Mouse (Mus musculus) spleen, postnatal 36 days (tissue): ENCODE data around the gene Eml1.
A peak's percentile ranks its signal among the peaks of the same experiment; 100 is the strongest.

Experiments
- DNase-seq, 2 experiments: peaks; one replicate each; pipeline ENCODE4 v3.0.0; 2022; ENCODE audit warnings: low spot score in 2 of 2, mixed read lengths in 1 of 2

The Eml1 gene

DNA sequence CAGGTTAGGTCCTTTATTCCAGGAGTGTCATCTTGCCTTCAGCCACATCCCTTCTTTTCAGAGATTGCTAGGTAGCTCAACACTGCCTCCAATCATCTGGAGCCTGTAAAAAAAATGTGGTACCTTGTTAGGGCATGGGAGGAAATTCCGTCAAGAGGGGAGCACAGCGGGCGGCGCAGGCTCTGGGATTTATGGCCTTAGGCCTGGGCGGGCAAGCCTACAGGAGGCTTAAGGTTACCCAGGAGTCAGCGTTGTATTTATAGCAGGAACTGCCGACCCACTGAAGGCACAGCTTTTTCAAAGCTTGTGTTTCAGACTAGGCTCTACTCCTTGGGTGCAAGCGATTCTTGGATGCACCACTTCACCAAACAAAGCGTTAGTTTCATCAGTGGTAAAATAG lies 2.9 kb downstream of the Eml1 start:
- no peak for DNase-seq

DNA sequence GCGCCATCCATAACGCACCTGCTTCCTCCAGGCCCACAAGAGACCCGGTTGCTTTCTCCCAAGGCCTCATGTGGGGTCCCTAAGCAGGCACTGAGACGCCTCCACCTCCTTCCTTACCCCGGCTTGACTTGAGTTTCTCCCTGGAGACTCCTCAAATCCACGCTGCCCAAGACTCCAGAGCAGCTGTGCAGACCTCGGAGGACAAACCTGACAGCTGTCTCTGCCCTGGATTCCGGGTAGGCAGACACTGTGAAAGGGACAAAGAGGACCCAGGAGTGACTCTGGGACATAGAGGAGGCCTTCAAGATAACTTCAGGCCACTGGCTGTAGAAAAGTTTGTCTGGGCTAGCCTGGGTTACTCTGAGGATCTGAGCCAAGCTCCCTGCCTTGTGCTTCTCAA lies 3.9 kb downstream of the Eml1 start:
- DNase-seq = no peak

DNA sequence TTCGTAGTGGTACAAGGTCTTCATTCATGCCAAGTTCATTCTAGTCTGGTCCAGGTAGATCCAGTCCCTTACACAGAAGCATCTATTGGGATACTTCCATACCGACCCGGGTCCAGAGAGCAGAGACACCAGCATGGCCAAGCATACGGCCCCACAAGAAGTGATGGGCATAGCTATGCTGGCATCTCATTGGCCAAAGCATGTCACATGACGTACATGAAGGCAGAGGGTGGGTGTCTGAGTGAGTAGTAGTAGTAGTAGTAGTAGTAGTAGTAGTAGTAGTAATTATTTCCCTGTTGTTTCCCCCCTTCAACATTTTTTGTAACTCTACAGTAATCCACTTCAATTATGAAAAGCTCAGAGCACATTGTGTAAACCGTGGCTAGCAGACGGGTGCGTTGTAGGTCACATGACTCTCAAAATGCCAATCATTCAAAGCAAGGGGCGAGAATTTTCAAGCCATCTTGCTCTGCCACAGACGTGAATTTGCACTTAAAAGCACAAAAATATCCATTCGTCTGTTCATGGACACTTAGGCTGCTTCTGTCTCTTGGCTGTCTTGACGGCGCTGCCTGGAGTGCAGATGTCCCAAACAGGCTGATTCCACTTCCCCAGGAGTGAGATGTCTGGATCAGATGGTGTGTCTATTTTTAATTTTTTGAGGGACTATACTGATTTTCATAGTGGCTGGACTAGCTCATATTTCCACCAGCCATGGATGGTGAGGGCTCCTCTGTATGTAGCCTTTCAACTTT lies 7.8 kb downstream of the Eml1 start:
- DNase-seq = no peak

DNA sequence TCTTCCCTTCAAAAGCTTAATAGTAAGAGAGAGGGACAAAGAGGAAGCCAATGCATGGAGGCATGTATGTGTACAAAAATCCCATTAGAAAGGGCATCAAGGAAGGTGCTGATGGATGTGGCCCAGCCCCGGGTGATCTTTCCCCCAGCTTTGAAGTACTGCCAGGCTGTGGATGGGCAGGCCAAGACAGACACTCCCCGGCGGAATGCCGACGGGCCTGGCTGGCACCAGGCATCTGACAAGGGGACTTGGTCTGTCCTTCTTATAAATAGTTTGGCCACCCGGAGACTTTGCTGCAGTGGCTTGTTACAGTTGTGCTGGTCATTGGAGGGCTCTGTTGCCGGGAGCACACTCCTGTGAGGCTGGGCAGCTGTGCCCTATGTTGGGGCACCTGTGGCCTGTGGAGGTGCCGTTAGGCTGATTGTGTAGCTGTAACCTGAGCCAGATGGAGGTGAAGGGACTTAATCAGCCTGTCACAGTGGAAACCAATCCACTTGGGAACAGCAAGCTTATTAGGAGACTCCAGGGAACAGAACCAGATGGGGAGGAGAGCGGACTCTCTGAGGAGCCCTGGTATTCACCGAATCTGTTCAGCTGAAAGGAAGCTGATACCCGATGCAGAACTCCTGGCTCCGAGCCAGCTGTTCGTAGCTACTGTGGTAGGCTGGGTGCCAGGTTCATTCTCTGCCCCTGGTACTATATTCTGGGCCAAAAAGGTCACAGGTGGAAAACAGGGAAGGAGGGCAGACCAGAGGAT lies 15.9 kb downstream of the Eml1 start:
- no peak for DNase-seq

DNA sequence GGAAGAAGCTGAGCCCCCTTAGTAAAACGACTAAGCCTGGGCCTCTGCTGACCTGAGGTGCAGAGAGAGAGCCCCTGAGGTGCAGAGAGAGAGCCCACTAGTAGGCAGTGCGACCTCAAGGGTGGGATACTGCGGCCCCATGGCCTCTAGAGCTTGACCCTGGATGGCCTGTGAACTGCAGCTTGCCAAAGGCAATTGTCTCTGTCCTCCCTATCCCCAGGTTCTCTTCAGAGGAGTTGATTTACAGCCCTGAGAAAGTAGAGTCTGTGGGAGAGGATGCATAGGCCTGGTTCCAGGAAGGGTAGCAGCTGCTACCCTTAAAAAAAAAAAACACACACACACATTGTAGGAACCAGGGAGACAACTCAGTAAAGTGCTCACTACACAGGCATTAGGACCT lies 19.0 kb downstream of the Eml1 start:
- DNase-seq = no peak

DNA sequence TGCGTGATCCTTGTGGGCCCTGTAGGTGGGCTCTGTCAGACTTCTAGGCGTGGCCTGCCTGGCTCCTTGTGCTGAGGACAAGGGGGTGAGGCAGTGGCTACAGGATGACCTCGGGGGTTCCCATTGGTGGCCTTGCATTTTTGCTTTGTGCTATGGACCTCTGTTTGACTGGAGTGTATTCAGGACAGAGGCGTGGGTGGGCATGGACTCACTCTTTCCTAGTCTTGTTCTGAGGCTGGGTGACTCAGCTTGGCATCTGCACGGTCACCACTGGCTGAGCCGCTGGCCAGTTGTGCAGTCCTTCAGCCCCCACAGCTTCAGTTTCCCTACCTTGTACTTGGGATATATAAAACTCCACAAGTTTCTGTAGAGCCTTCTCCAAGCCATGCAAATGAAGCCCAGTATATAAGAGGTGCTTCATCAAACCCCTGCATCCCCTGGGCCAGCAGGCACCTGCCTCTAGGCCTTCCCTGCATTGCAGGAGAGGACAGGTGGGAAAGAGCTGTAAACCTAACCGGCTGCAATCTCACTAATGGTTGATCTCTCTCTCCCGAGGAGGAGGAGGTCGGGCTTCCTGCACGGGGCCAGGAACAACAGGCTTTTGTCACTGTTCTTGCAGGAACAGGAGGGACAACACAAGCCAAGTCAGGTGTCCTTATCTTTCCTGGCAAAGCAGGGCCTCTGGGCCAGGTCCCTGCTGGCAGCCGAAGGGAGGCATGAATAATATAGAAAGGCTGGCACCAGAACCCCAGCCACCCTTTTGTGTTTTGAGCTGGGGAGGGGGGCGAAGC lies 21.7 kb downstream of the Eml1 start:
- DNase-seq = no peak

DNA sequence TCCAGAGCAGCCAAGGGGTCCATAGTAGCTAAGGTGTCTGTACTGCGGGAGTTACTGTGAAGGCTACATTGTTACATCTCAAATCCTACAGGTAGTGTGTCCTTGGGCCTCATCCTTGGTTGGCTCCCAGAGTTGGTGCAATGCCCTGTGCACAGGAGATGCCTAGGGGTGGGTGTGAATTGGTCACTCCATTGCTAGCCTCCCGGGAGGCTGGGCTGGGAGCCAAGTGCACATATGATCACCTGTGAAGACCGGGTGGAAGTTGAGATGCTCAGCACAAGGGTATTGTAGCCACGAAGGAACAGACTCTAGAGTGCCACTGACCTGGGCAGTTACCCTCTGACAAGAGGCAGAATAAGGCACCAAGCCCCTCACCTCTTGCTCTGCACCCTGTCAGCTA lies 22.3 kb downstream of the Eml1 start:
- no peak for DNase-seq

DNA sequence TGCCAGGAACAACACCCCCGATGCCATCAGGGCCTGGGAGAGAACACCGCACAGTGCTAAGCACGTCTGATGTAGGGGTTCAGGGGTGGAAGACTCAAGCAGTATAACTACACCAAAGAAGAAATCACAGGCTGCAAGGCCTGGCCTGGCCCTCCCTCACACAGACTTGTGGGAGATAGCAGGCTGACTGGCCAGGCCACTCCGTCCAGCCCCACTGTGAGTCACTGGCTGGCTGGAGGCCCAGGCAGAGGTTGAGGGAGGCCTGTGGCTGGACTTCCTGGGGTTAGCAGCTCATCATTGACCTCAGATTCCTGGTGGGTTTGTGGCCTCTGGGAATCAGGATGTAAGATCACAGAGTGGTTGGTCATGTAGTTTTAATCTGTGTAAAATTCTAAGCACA lies 22.9 kb downstream of the Eml1 start:
- DNase-seq = peak; percentile 28 to 32

DNA sequence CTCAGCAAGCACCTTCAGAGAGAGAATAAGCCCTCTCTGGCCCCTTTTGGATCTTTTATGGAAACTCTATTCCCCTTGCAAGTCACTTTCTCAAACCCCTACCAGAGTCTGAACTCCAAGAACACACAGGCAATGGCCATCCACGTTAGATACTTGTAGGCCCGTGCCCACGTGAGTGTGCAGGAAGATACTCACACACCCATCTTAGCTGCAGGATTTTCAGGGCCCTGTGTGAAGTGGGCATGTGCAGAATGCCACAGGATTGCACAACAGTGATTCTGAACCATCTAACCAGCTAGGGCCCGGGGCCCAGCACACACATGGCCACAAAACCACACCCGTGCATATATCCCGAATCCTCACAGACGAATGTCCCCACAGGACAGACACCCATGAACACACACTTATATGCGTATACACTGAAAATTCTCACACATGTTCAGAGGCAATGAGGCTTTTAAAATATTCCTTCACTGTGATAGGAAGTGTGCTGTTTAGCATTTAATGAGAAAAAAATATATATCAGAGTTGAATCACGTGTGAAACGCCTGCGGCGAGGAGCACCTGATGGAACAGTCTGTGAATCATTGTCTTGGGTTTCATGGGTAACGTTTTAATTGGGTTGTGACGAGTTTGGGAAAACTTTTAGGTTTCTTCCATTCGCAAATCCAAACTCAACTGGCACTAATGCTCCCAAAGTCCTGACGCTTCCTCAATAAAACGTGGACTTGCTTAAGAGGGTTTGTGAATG lies 24.0 kb downstream of the Eml1 start:
- no peak for DNase-seq

DNA sequence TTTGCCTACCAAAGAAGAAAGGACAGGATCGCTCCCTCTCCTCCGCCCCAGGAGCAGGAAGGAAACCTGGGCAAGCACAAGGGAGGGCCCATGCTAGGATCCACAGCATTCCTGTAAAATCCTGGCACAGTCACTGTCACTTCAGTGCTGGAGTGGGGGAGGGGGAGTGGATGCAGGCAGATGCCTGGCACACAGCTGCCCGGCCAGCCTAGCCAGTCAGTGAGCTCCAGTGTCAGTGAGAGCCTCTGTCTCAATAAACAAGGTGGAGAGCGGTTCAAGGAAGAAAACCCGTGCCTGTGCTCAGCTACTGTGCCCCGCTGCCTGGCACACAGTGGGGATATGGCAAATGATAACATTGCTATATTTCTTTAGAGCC lies 24.5 kb downstream of the Eml1 start:
- no peak for DNase-seq

DNA sequence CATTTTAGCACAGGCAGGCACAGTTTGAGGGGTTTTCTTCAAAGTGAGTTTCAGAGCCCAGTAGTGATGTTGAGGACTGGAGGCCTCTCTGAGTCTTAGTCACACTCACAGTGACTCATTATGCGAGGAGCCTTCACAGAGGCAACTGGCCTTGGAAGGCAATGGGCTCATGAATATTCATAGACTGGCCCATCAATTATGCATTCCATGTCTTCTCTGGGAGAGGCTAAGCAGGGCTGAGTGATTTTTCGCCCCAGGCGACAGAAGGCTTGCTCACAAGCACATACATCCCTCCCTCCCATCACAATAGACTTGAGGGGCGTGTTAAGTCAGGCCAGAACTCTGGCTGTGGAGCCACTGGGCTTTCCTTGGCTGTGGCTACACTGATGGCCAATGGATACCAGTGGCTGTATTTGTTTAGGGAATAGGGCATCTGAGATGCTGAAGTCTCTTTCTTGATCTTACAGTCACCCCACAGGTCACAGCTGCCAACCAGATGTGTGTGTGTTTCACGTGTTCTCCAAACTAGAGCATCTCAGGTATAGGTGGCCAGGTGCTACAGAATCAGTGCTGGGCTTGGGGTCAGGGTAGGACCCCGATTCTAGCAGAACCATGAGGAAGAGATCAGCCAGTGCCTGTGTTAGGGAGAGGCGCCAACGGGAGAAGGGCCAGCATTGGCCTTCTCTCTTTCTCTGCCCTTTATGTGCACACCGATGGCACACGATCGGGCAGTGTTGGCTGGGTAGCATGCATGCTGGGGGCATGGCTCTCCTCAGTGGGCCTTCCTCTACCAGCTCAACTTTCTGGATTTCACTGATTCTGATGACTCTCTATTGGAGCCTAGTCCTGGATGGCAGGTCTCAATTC lies 25.6 kb downstream of the Eml1 start:
- DNase-seq = no peak

DNA sequence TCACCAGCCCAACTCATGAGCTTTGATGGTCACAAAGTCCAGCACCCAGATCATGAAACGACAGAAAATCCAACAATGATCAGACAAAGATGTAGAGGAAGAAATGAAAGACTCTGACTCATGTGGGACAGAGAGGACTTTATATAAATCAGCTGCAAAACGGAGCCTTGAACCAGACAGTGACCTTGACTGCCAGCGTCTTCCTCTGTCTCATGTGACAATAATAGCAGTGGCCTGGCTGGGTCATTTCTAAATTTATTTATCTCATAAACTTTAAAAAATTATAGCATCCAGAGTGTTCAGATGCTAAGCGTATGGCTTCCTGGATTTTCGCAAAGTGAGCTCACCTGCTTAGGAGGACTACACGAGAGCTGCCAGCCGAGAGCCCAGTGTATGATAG lies 27.9 kb downstream of the Eml1 start:
- no peak for DNase-seq

DNA sequence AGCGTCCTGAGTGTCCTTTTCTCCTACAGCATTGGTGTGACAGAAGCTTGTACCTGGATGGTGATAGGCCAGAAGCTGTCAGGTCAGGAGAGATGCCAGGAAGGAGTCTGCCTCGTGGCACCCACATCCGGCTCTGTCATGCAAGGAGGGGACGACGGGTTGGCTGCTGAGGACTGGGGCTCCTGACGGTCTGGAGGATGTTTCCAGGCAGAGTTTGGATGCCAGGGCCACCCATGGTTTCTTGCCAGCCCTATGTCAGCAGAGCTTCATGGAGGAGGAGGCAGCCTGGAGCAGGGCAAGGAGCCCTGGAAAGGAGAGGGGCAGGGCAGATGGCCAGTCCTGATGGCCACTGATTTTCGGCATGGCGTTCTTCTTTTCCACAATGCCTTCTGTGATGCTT lies 28.4 kb downstream of the Eml1 start:
- no peak for DNase-seq

DNA sequence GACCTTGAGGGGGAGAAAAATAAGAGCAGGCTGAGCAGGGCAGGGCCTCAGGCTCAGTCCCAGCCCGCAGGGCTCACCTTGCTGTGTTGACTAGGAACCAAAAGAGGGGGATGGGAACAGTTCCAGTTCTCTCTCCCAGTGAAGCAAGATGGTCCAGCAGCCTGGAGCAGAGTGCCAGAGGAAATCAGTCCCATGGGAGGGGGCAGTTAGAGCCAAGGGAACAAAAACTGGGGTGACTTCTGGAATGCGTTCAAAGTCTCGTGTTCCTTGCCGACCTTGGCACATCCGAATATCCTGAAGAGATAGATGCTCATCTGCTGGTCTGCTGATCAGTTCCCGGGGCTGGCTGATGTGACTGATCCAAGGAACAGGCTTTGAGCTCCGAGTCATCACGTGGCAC lies 30.2 kb downstream of the Eml1 start:
- no peak for DNase-seq

DNA sequence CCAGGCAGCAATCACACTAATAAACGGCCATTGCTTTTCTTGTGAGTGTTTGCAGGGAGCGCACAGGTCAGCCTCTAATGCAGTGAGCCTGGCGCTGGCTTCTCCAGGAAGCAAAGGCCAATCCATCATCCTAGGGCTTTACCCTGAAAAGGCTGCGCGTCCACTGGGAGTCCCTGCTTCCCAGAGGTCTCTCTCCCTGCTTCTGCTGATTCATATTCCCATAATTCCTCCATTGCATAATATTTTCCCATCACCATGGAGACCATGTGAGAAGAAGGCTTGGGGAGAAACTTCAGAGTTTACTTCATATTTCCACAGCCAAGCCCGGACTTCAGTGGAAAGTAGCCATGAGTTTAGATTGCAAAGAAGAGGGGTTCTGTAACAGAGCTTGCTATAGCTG lies 33.2 kb downstream of the Eml1 start:
- DNase-seq = no peak

DNA sequence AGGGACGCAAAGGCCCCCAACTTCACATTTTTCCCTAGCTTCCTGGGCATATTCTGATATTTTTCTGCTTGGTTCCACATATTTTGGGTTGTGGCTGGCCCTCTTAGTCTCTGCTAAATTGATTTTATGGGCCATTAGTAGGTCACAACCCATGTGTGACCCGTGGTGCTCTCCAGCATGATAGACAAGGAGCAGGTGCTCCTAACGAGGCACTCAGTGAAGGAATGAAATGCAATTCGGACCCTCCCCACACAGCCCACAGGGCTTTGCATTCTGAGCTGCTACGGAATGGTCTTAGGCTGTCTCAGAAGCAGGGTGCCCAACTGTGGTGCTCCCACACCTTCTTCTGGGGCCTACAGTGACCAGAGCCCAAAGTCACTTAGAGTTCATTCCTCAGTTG lies 38.3 kb downstream of the Eml1 start:
- DNase-seq = no peak

DNA sequence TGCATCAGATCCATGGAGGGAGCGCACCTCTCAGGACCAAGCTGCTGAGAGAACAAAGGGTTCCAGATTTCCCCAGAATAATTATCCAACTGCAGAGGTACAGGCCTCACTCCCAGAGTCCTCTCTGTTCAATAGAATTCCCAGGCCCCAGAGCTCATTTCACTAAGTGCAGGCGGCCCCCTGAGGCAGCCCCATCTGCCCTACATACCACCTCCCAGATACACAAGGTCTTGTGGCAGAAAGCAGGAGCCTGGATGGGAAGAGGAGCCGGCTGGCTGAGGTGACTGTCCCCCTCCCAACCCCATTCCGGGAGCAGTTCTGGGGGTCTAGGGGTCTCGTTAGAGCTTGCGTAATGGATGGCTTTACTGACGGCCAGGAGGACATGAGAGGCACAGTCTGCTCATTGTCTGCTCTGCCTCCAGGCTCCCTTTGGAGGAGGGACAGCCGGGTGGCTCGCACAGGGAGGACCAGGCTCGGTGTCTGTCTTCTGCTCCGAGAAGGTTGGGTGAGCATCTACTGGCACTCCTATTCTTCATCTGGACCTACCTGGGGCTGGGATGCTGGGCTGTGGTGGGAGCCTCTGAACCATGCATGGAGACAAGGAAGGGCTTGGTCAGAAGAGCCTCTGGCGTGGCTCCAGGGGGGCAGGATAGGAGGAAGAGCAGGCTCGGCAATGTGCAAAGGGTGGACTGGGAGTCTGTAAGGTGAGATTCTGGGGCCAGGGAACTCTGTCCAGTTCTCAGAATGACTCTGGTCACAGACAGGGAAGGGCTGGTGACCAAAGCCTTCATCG lies 39.9 kb downstream of the Eml1 start:
- DNase-seq = no peak

DNA sequence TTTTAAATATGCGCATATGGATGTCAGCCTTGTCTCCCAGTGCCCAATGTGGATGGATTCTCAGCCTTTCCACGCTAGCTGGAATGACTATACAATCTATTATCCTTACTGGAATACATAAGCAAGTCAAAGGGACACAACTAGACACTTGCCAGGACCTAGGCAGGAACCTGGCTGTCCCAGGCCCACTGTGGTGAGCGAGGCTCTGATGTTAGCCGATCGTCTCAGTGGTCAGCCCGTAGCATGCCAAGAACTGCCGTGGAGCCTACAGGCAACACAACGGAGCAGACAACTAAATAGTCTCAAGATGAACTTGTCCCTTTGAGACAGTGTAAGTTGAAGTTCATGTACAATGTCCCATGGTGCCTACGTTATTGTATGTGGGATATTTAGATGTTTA lies 44.2 kb downstream of the Eml1 start:
- no peak for DNase-seq

DNA sequence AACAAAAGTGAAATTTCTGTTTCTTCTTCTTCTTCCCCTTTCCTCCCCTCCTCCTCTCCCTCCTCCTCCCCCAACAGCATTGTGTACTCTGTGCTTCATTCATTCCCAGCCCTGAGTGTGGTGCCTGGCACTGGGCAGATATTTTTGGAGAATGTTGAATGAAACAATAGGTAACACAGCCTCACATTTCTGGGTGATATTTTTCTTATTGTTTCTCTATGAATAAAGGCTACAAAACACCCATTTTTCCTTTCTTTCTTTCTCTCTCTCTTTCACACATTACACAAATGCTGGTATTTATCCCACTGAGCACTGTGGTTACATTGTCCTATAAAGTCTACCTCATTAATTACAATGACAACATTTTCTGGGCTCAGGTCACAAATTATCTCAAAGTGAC lies 48.8 kb downstream of the Eml1 start:
- no peak for DNase-seq

DNA sequence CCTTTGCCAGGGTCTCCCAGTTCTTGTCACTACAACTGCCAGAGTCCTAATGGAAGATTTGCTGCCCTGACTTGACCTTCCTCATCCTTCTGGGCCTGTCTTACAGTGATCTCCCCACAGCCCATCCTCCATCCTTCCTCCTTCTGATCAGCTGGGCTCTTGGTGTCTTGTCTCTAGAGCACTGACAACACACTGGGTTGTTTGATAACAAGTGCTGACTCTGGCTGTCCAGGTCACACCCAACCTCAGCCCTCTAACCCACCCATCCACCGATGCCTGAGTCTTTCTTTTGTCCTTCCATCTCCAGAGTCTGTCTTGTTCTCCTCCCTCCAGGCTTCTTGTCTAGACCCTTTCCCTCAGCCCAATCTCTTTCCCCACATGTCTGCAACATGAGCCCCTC lies 50.7 kb downstream of the Eml1 start:
- DNase-seq = no peak
